Mouse (Mus musculus): ENCODE results near the gene Cacna2d2.

- TF ChIP-seq CTCF (IDR thresholded peaks at IDR 0.05; ENCODE audit: borderline replicate concordance, insufficient read depth, low read length) (no peak), POLR2A (IDR thresholded peaks at IDR 0.05; ENCODE audit: low read depth, low read length) (no peak)
Measured at GRCm38 (mm10) chr9:107553541-107554318, 154.3 kb downstream of the Cacna2d2 start.

Data from embryonic fibroblast, embryonic 13.5 days (primary cell).